Mouse (Mus musculus) neural tube, embryonic 10.5 days (tissue): ENCODE data around the gene N4bp2.

Source experiments
- DNase-seq: peaks from one replicate; pipeline ENCODE4 v3.0.0-alpha.2; 2017; ENCODE audit warnings: low spot score; ENCODE audit errors: extremely low spot score

N4bp2 gene

GRCm38 (mm10) chr5:65861154-65861944 is 98.0 kb downstream of the N4bp2 start, which contains the start of gene Rhoh:
TSS of gene Rhoh (plus strand) at chr5:65861213.
- no peak for DNase-seq

GRCm38 (mm10) chr5:65862217-65862927 is 99.1 kb downstream of the N4bp2 start:
- DNase-seq, result no peak

- DNase-seq, result no peak
These were observed 100.0 kb downstream of the N4bp2 start for GRCm38 (mm10) chr5:65863349-65863749.

DNA sequence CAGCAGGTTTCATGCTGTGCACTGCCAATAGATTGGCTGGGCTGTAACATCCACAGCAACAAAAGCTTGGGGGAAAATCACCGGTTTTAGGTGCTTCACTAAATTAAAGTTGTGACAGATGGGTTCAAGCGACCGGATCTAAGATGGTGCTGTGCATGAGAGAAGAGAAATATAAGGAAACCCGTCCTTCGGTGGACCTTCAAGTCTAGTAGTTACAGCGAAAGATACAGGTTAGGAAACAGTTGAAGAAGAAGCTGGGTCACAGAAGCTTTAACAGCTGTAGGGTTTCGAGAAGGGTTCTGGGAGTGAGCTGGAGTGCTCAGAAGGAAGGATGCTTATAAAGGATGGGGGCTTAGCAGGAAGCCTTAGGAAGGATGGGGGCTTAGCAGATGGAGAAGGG is 101.2 kb downstream of the N4bp2 start:
- no peak for DNase-seq

DNA sequence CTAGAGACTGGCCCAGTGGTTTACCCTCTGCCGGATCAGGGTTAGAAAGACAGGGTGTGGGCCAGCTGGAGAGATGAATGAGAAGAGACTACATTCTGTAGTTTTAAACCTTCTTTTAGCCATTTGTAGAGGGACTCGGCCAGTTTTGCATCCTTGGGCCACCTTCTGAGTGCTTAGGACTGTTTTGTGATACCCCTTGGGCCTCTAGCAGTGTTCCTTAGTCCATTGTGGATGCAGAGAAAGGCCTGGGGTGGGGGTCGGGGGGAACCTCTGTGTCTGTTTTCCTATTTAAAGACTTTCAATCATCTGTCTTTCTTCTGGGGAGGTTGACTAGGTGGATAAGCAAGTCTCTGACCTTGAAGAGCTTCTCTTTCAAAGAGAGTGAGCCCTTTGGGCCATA is 101.6 kb downstream of the N4bp2 start:
- no peak for DNase-seq

DNA sequence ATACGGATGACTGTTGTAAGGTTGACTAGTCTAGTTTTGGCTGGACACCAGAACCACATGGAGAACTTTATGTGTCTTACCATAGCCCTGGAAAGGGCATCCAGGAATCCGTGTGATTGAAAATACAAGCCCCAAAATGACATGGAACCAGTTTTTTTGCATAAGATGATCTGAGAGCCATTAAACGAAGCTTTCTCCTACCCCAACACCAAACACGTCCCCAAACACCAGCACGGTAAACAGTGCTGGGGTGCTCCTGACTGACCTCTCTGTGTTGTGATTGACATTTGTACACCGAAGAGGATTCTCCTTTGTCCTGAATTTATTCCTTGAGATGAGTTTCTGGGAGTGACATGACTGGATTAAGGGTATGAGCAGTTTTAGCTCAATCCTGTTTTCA is 103.3 kb downstream of the N4bp2 start:
- no peak for DNase-seq

DNA sequence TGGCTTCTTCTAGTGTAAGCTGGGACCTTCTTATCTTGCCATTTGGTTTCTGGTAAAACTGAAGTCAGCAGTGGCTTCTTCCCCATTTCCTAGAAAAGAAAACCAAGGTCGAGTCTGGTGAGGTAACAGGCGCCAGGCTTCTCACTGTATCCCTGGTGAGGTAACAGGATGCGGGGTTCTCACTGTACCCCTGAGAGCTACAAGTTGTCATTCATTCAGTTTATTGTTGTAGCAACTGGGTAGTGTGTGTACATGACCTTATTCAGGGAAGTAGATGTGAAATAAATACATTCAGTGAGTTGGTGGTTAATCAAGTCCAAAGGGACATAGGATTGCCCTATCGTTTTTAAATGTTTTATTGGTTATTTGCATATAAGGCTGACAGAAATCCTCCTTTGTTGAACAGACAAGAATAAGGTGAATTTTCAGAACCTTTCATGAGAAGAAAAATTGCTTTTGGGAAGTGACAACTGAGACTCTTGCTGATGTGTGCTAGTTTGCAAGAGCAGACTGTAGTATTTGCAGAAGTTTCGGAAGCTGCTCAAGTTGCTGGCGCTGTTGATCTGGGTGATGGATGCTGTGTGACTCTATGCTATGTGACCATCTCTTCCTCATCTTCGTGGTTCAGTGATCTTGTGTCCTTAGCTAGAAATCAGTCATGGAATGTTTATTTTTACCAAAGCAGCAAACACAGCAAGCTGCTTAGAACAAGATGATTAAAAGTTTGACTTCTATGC is 104.2 kb downstream of the N4bp2 start:
- no peak for DNase-seq

- no peak for DNase-seq
These were observed 105.1 kb downstream of the N4bp2 start for GRCm38 (mm10) chr5:65868419-65868818.

DNA sequence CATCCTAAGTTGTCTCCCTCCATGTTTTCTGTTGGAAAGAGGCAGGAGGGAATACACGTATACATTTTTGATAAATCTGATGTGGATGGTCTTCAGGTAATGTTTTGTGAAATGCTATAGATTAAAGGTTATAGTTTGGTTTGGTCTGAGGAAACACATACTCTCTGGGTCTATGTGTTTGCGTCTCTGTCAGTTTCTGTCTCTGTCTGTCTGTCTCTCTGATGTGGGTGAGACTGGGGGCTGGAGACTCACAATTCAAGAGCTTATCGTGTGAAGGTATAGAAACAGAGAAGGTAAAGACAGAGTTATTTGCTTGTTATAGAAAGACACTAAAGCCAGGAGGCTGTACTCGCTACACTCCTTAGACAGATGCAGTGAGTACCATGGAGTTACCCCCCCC is 106.3 kb downstream of the N4bp2 start:
- DNase-seq, result no peak

DNA sequence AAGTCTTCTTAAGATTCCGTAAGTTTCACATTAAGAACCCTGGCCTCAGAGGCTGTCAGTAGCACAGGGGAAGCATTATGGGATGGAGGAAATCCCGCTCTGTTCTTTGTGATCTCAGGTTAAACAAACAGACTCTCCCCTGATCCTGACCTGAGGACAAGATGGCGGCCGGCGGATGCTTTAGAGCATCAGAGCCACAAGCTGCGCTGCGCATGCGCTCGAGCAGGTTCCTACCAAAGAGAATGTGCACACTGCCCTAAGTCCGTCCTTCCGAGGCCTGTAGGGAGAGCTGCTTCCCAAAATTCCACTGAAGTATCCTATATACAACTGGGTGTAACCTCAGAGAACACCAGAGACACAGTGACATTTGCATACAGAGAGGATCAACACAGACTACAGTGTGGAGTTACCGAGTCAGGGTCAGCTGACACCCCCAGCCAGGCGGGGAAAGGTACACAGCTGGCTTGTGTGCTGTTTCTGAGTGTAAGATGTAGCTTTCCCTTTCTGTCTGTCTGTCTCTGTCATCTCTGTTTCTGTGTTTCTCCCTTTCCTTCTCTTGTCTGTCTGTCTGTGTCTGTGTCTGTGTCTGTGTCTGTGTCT is 108.1 kb downstream of the N4bp2 start:
- no peak for DNase-seq

DNA sequence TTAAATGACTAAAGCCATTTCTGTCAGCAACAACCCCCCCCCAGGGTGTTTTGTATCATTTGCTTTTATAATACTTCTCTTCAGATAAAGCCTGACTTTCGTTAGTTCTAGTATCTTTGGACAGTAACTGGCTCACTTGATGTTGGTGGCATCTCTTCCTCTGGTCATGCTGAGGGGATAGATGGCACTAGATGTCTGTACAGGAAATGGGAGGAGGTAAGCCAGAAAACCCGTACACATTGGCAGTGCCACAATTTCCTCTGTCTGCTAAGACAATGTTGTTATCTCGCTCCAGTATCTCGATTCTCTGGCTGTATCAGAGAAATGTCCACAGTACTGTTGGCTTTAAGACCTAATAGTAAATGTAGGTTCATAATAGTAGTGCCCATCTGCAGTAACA is 109.9 kb downstream of the N4bp2 start:
- no peak for DNase-seq

DNA sequence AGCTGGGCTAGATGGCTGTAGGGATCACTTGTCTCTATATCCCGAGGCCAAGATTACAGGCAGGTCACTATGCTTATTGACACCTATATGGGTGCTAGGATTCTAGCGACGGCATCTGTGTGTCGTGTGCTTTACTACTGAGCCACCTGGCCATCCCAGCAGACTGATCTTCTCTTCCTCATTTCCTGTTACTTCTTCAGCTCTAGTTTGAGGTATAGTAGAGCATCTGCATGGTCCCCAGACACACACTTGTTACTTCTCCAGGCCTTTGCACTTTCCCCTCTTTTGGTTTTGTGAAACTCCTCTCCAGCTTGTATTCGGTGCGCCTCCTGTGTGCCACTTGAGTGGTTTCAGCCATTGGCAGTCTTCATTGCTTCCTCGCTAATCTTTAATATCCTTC is 111.9 kb downstream of the N4bp2 start:
- no peak for DNase-seq

GRCm38 (mm10) chr5:65878367-65878766 is 115.0 kb downstream of the N4bp2 start:
- DNase-seq, result no peak
